Mouse (Mus musculus) lung, embryonic 16.5 days (tissue): ENCODE measurements around the gene Prss54. TPM values are rescaled to one million over a fixed set of nuclear protein-coding genes. Genes with fewer than 3 reads are reported as not detected.

ENCODE experiments used
- ATAC-seq: fragments of 200-750 bp; cut with Nextera tagmentation; 2 replicates; pipeline ENCODE4 v1.8.0; 2017; ENCODE audit warnings: low read depth, mild to moderate bottlenecking, moderate library complexity
- H3K27ac ChIP-seq: fragments of 300-500 bp; sonication (generic); 2 replicates; pipeline ENCODE4 v1.5.1; 2014; ENCODE audit warnings: mild to moderate bottlenecking, control low read depth, low read length
- H3K27me3 ChIP-seq: fragments of 300-500 bp; sonication (generic); 2 replicates; pipeline ENCODE4 v1.6.1; 2014; ENCODE audit warnings: low read depth, low read length, mixed read lengths; ENCODE audit not compliant: control insufficient read depth, insufficient read depth
- H3K36me3 ChIP-seq: fragments of 300-500 bp; sonication (generic); 2 replicates; pipeline ENCODE4 v1.6.1; 2014; ENCODE audit warnings: low read length; ENCODE audit not compliant: control insufficient read depth, insufficient read depth
- H3K4me1 ChIP-seq: fragments of 300-500 bp; sonication (generic); replicated peaks from 2 replicates; pipeline ENCODE4 v1.6.1; 2014; ENCODE audit warnings: low read length, mixed read lengths; ENCODE audit not compliant: control insufficient read depth, insufficient read depth
- H3K4me2 ChIP-seq: fragments of 300-500 bp; sonication (generic); 2 replicates; pipeline ENCODE4 v1.6.1; 2014; ENCODE audit warnings: low read depth, low read length, control low read depth
- H3K4me3 ChIP-seq: fragments of 300-500 bp; sonication (generic); 2 replicates; pipeline ENCODE4 v1.5.1; 2014; ENCODE audit warnings: mild to moderate bottlenecking, low read length, control low read depth
- H3K9ac ChIP-seq: fragments of 300-500 bp; sonication (generic); 2 replicates; pipeline ENCODE4 v1.6.1; 2014; ENCODE audit warnings: low read length, control low read depth
- H3K9me3 ChIP-seq: fragments of 300-500 bp; sonication (generic); 2 replicates; pipeline ENCODE4 v1.6.1; 2016; ENCODE audit warnings: low read length; ENCODE audit not compliant: control insufficient read depth
- WGBS: fragments of 180-500 bp; shearing (Covaris S2); extraction: QIAGEN DNeasy Blood & Tissue Kit; methylation state at CpG from one replicate; pipeline ENCODE4 v1.1.7; 2014; 5-methylcytosine and 5-hydroxymethylcytosine counted together
- polyA plus RNA-seq: library from polyadenylated mRNA; unstranded; fragments of >200 nt; fragmentation: Nextera tagmentation; extraction: Ambion mirVana; gene quantifications from 2 replicates; pipeline ENCODE4 v1.2.1, GENCODE M21; 2015

Gene Prss54
- polyA plus RNA-seq, 1 experiment from 2014 or later, result not detected

DNA sequence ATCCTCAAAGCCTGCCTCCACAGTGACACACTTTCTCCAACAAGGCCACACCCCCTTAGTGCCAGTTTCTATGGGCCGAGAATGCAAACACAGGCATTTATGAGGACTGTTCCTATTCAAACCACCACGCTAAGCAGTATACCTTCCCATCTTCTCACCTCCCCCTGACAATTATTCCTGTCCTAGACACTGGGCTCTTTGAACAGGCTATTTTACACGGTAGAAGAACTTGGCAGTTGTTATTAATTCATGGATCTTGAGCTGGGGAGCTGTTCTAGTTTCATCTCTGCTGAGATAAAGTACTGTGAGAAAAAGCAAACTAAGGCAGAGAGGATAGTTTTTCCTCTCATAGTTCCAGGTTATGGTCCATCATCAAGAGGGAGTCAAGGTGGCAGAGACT lies 33.1 kb downstream of the Prss54 start:
- H3K4me2 ChIP-seq, result no peak overlapping the region
- H3K4me3 ChIP-seq, result no peak overlapping the region
- H3K4me1 ChIP-seq, result no peaks in the 10 kb centered on the region
- H3K36me3 ChIP-seq, result no peaks in the 10 kb centered on the region
- no peaks in the 10 kb centered on the region for H3K27me3 ChIP-seq
- H3K27ac ChIP-seq, result no peak overlapping the region
- ATAC-seq, result no peak
- 76% methylated on average over 3 of the region's 3 CpGs for WGBS
- H3K9me3 ChIP-seq, result no peaks in the 10 kb centered on the region
- no peak overlapping the region for H3K9ac ChIP-seq

DNA sequence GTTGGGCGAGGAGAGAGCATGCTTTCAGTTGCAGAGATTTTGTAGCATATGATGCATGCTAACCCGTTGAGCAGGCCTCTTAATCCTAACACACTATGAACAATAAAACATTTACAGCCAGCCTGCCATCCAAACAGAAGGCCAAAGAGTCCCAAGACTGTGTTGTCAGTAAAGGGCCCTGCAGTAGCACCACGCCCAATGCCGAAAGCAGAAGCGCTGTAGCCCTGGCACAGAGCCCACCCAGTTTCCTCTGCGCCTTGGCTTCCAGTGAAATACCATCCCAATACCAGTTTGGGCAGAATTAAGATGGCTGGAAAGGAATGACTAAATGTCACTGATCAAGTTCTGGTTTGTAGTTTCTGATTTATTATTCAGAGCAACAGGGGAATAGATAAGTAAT lies 33.9 kb downstream of the Prss54 start:
- Histone ChIP-seq H3K27me3 (no peaks in the 10 kb centered on the region), H3K4me2 (no peak overlapping the region), H3K36me3 (no peaks in the 10 kb centered on the region), H3K27ac (no peak overlapping the region), H3K9ac (no peak overlapping the region), H3K9me3 (no peaks in the 10 kb centered on the region), H3K4me3 (no peak overlapping the region), H3K4me1 (no peaks in the 10 kb centered on the region)
- WGBS, result 81% methylated on average over 6 of the region's 6 CpGs
- no peak for ATAC-seq

DNA sequence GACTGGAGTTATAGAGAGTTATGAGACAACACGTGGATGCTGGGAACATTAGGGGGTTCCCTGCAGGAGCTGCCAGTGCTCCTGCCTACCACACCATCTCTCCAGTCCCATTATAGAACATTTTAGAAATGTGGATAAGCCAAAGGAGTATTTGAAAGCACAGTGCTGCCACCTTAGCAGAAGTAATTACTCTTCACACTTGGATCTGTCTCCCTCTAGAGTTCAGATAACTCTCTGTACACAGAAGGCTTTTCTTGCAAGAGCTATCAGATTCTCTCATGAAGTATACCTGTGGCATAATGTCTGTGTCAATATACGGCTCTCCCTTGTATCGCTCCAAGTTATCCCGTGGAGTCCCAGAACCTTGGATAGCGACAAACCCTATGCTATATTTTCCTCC lies 36.7 kb downstream of the Prss54 start:
- Histone ChIP-seq H3K4me3 (no peak overlapping the region), H3K27ac (no peak overlapping the region), H3K9ac (no peak overlapping the region), H3K4me2 (no peak overlapping the region), H3K9me3 (no peaks in the 10 kb centered on the region), H3K4me1 (no peaks in the 10 kb centered on the region), H3K36me3 (no peaks in the 10 kb centered on the region), H3K27me3 (no peaks in the 10 kb centered on the region)
- no peak for ATAC-seq
- WGBS, result 65% methylated on average over 5 of the region's 5 CpGs

DNA sequence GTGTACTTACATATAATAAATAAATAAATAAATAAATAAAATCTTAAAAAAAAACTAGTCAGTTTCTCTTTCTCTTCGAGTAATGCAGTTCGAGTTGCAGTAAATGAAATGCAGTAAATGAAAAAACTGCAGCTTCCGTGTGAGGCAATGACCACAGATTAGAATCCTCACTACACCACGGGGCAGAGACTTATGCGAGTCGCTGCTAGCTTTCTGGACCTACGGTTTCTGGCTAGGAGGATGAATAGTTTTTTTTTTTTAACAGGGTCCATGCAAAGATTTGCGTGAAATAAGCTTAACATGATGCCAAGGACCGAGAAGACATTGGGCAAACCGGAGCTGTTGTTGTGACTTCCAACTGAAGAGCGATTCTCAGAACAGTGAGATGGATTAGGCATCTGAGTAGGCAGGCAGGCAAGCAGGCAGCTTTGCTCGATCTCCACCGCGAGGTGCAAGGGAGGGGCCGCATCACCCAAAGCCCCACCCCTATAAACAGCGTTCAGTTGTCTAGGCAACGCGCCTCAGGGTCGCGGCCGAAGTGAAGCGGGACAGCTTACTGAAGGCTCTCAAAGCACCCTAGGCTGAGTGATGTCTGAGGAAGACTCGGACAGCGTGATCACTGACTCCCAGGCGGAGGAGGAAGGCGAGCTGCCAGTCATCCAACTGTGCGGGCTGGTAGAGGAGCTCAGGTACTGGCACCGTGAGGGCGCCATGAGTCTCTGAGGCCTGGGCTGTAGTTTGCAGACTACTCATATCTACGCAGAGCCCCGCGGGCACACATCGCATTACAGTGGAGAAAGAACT lies 42.4 kb downstream of the Prss54 start, which contains the start of gene Ccdc113:
Gene Ccdc113, plus strand, starts transcription at position 502 of the 804 bp plus-strand sequence.
- H3K4me3 ChIP-seq, result peak within 1 kb of the TSS; percentile 51
- H3K36me3 ChIP-seq, result no peaks in the 10 kb centered on the region
- no peaks in the 10 kb centered on the region for H3K9me3 ChIP-seq
- peak within 1 kb of the TSS; percentile 53 for H3K9ac ChIP-seq
- H3K27me3 ChIP-seq, result no peaks in the 10 kb centered on the region
- peak within 1 kb of the TSS; percentile 78 for H3K4me2 ChIP-seq
- H3K4me1 ChIP-seq, result 0 out of 2 replicates have a peak, but pooled peaks cover 3% of the 10 kb centered on the region
- WGBS, result 7% methylated on average over 33 of the region's 33 CpGs
- no peak within 1 kb of the TSS for H3K27ac ChIP-seq
- peak; percentile 87 for ATAC-seq

DNA sequence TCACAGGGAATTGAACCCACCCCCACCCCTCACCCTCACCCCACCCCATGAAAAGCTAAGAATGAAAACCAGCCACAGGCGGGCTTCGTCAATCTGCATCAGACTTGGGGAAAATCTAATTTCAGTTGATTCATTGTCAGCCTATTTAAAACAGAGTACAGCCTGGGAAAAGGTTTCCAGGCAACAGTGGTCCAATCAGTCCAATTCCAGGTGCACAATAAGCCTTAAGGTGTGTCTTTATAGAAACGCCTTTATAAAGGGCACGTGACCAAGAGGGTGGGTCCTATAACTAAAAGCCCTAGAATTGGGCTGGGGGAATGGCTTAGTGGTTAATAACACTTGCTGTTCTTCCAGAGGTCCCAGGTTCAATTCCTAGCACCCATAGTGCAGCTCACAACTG lies 43.9 kb downstream of the Prss54 start:
- 60% methylated on average over 4 of the region's 4 CpGs for WGBS
- no peak overlapping the region for H3K9ac ChIP-seq
- no peak overlapping the region for H3K4me2 ChIP-seq
- no peaks in the 10 kb centered on the region for H3K36me3 ChIP-seq
- no peaks in the 10 kb centered on the region for H3K27me3 ChIP-seq
- H3K9me3 ChIP-seq, result no peaks in the 10 kb centered on the region
- 0 out of 2 replicates have a peak, but pooled peaks cover 3% of the 10 kb centered on the region for H3K4me1 ChIP-seq
- no peak overlapping the region for H3K27ac ChIP-seq
- no peak overlapping the region for H3K4me3 ChIP-seq
- ATAC-seq, result no peak

DNA sequence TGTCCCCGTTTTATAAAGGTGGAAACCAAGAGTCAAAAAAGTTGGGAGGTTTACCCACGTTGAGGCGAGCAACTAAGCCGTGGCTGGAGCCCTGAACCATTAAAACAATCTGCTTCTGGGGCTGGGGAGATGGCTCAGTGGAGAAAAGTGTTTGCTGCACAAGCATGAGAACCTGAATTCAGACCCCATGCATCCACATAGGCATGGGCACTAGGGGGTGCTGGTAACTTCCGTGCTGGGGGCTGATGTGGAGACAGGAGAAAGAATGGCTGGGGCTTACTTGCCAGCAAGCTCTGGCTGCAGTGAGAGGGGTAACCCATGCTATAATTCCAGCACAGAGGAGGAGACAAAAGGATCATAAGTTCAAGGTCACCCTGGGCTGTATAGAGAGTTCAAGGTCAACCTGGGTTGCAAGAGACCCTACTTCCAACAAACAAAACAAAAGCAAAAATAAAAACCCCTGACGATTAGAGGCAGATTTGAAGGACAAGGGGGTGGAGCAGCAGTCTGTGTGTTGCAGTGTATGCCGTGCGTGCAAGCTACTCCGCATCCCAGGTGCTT lies 47.3 kb downstream of the Prss54 start:
- Histone ChIP-seq H3K9me3 (no peaks in the 10 kb centered on the region), H3K4me1 (0 out of 2 replicates have a peak, but pooled peaks cover under 1% of the 10 kb centered on the region), H3K27ac (no peak overlapping the region), H3K4me2 (no peak overlapping the region), H3K4me3 (no peak overlapping the region), H3K9ac (no peak overlapping the region), H3K27me3 (no peaks in the 10 kb centered on the region), H3K36me3 (no peaks in the 10 kb centered on the region)
- no peak for ATAC-seq
- WGBS, result 56% methylated on average over 9 of the region's 9 CpGs

DNA sequence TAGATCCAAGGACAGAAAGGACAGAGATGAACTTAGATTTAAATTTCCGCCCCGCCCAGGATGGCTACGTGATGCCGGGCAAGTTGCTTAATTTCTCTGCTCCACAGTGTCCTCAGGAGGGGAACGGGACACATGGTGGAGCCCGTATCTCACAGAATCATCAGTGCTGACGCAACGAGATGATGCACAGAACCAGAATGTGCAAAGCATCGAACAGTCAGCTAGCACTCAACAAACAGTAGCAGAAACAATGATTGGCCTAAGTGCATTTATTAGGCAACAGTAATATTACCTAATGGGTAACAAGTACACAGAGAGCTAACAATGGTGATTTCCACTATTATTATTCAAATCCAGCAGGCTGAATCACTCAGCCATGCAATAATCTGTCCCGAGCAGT lies 47.9 kb downstream of the Prss54 start:
- Histone ChIP-seq H3K4me1 (no peaks in the 10 kb centered on the region), H3K4me2 (no peak overlapping the region), H3K27ac (no peak overlapping the region), H3K27me3 (no peaks in the 10 kb centered on the region), H3K36me3 (no peaks in the 10 kb centered on the region), H3K9ac (no peak overlapping the region), H3K9me3 (no peaks in the 10 kb centered on the region), H3K4me3 (no peak overlapping the region)
- ATAC-seq, result no peak
- WGBS, result 83% methylated on average over 10 of the region's 10 CpGs

DNA sequence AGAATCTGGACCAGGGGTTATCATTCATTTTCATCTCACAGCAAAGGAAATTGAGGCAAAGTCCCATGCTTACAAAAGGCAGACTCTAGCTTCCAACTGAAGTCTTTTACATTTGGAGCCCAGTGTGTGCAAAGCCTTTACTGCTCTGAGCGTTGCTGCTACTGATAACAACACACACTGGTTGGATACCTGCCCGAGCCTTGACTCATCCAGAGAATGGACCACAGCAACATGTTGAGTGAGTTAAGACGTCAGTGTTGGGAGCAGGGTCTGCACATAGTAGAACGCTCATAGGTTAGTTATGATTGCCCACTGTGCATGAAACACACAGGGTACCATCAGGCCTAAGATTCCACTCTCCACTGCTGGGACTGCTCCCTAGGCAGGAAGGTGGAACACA lies 52.1 kb downstream of the Prss54 start:
- Histone ChIP-seq H3K9ac (no peak overlapping the region), H3K4me1 (no peaks in the 10 kb centered on the region), H3K27me3 (no peaks in the 10 kb centered on the region), H3K4me2 (no peak overlapping the region), H3K36me3 (no peaks in the 10 kb centered on the region), H3K27ac (no peak overlapping the region), H3K4me3 (no peak overlapping the region), H3K9me3 (no peaks in the 10 kb centered on the region)
- no peak for ATAC-seq
- WGBS, result 83% methylated on average over 4 of the region's 4 CpGs

DNA sequence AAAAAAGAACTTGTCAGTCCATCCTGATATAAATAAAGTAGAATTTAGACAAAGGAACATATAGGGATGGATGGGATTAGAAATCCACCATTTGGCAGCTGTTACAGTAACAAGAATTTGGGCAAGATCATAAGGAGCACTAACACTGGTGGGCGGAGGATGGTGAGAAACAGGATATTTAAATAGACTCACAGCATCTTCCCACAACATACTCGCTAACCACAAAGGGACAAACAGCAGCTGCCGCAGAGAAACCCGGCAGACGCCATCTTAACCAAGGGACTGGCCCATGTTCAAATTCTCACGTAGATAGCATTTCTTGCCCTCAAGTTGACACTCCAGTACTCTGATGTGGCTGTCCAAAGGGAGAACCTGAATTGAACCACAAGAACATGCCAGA lies 59.2 kb downstream of the Prss54 start:
- no peak overlapping the region for H3K4me3 ChIP-seq
- no peak overlapping the region for H3K9ac ChIP-seq
- H3K4me1 ChIP-seq, result no peaks in the 10 kb centered on the region
- H3K4me2 ChIP-seq, result no peak overlapping the region
- H3K9me3 ChIP-seq, result no peaks in the 10 kb centered on the region
- no peak overlapping the region for H3K27ac ChIP-seq
- H3K27me3 ChIP-seq, result no peaks in the 10 kb centered on the region
- no peaks in the 10 kb centered on the region for H3K36me3 ChIP-seq
- 86% methylated on average over 6 of the region's 6 CpGs for WGBS
- ATAC-seq, result no peak
